Mouse (Mus musculus) kidney, embryonic 15.5 days (tissue): ENCODE results near the gene Abcc4. TPM values are rescaled to one million over a fixed set of nuclear protein-coding genes. Genes with fewer than 3 reads are reported as not detected.
A peak's percentile ranks its signal among the peaks of the same experiment; 100 is the strongest.

Source experiments
- ATAC-seq: fragments of 200-750 bp; cut with Nextera tagmentation; replicated peaks from 2 replicates; pipeline ENCODE4 v1.8.0; 2017; ENCODE audit warnings: moderate TSS enrichment; ENCODE audit not compliant: low FRiP score
- H3K27ac ChIP-seq: fragments of 300-500 bp; sonication (generic); 2 replicates; pipeline ENCODE4 v1.5.1; 2015; ENCODE audit warnings: mild to moderate bottlenecking, inconsistent platforms
- H3K27me3 ChIP-seq: fragments of 300-500 bp; sonication (generic); 2 replicates; pipeline ENCODE4 v1.6.1; 2015; ENCODE audit warnings: inconsistent platforms
- H3K36me3 ChIP-seq: fragments of 300-500 bp; sonication (generic); 2 replicates; pipeline ENCODE4 v1.6.1; 2015; ENCODE audit warnings: inconsistent platforms
- H3K4me1 ChIP-seq: fragments of 300-500 bp; sonication (generic); 2 replicates; pipeline ENCODE4 v1.6.1; 2015; ENCODE audit warnings: inconsistent platforms
- H3K4me2 ChIP-seq: fragments of 300-500 bp; sonication (generic); 2 replicates; pipeline ENCODE4 v1.6.1; 2015; ENCODE audit warnings: moderate library complexity, mild to moderate bottlenecking, inconsistent platforms
- H3K4me3 ChIP-seq: fragments of 300-500 bp; sonication (generic); replicated peaks from 2 replicates; pipeline ENCODE4 v1.5.1; 2015; ENCODE audit warnings: mild to moderate bottlenecking, inconsistent platforms
- H3K9ac ChIP-seq: fragments of 300-500 bp; sonication (generic); 2 replicates; pipeline ENCODE4 v1.6.1; 2015; ENCODE audit warnings: mild to moderate bottlenecking, inconsistent platforms
- H3K9me3 ChIP-seq: fragments of 300-500 bp; sonication (generic); replicated peaks from 2 replicates; pipeline ENCODE4 v1.6.1; 2016; ENCODE audit warnings: inconsistent platforms
- WGBS: fragments of 180-500 bp; shearing (Covaris S2); methylation state at CpG from one replicate; pipeline ENCODE4 v1.1.7; 2015; ENCODE audit warnings: mixed read lengths; 5-methylcytosine and 5-hydroxymethylcytosine counted together
- polyA plus RNA-seq: library from polyadenylated mRNA; unstranded; fragments of >200 nt; fragmentation: Nextera tagmentation; extraction: Ambion mirVana; gene quantifications from 2 replicates; pipeline ENCODE4 v1.2.1, GENCODE M21; 2015

Gene Abcc4
- polyA plus RNA-seq, 1 experiment from 2014 or later = 7.3 TPM

GRCm38 (mm10) chr14:118708126-118708525 lies 2.1 kb upstream of the Abcc4 start:
- Histone ChIP-seq H3K9ac (no peak overlapping the region), H3K9me3 (no peaks in the 10 kb centered on the region), H3K4me3 (no peak overlapping the region), H3K27me3 (peaks cover 34% of the 10 kb centered on the region), H3K36me3 (no peaks in the 10 kb centered on the region), H3K4me2 (no peak overlapping the region), H3K27ac (no peak overlapping the region), H3K4me1 (peaks cover 36% of the 10 kb centered on the region)
- WGBS = 78% methylated on average over 5 of the region's 5 CpGs
- ATAC-seq = no peak

GRCm38 (mm10) chr14:118706962-118707361 lies 943 bp upstream of the Abcc4 start:
- peak overlapping the region; percentile 69 for H3K4me3 ChIP-seq

GRCm38 (mm10) chr14:118705465-118705807 lies 583 bp downstream of the Abcc4 start:
- Histone ChIP-seq H3K27me3 (peaks cover 36% of the 10 kb centered on the region), H3K36me3 (no peaks in the 10 kb centered on the region), H3K27ac (peak overlapping the region; percentile 66; the same call in 1 of the 2 replicates), H3K4me2 (peak overlapping the region; percentile 98), H3K4me3 (peak overlapping the region; percentile 69), H3K9ac (peak overlapping the region; percentile 54), H3K9me3 (no peaks in the 10 kb centered on the region), H3K4me1 (peaks cover 32% of the 10 kb centered on the region)
- WGBS = under 1% methylated on average over 10 of the region's 10 CpGs
- peak; percentile 1; the same call in 1 of the 2 replicates for ATAC-seq

More at GRCm38 (mm10) chr14:118706962-118707361, 943 bp upstream of the Abcc4 start:
- Histone ChIP-seq H3K27me3 (peaks cover 36% of the 10 kb centered on the region), H3K9me3 (no peaks in the 10 kb centered on the region), H3K4me2 (peak overlapping the region; percentile 98), H3K27ac (no peak overlapping the region), H3K36me3 (no peaks in the 10 kb centered on the region), H3K4me1 (peaks cover 32% of the 10 kb centered on the region), H3K9ac (no peak overlapping the region)
- 86% methylated on average over 11 of the region's 11 CpGs for WGBS
- ATAC-seq = no peak

GRCm38 (mm10) chr14:118703363-118703762 lies 2.7 kb downstream of the Abcc4 start:
- Histone ChIP-seq H3K27ac (no peak overlapping the region), H3K4me1 (peaks cover 42% of the 10 kb centered on the region), H3K36me3 (no peaks in the 10 kb centered on the region), H3K27me3 (peaks cover 31% of the 10 kb centered on the region), H3K9me3 (no peaks in the 10 kb centered on the region), H3K9ac (no peak overlapping the region), H3K4me2 (no peak overlapping the region), H3K4me3 (no peak overlapping the region)
- no peak for ATAC-seq
- WGBS = 68% methylated on average over 9 of the region's 9 CpGs

GRCm38 (mm10) chr14:118701991-118702608 lies 3.9 kb downstream of the Abcc4 start:
- ATAC-seq = no peak

GRCm38 (mm10) chr14:118700576-118700975 lies 5.4 kb downstream of the Abcc4 start:
- no peaks in the 10 kb centered on the region for H3K9me3 ChIP-seq
- H3K9ac ChIP-seq = no peak overlapping the region
- peaks cover 6% of the 10 kb centered on the region; the same call in 1 of the 2 replicates for H3K36me3 ChIP-seq
- H3K27ac ChIP-seq = no peak overlapping the region
- H3K4me3 ChIP-seq = no peak overlapping the region
- WGBS = 54% methylated on average over 7 of the region's 7 CpGs
- H3K27me3 ChIP-seq = peaks cover 16% of the 10 kb centered on the region
- no peak overlapping the region for H3K4me2 ChIP-seq
- ATAC-seq = no peak
- H3K4me1 ChIP-seq = peaks cover 34% of the 10 kb centered on the region

More at GRCm38 (mm10) chr14:118701991-118702608, 3.9 kb downstream of the Abcc4 start:
- H3K27ac ChIP-seq = no peak overlapping the region
- peaks cover 27% of the 10 kb centered on the region for H3K27me3 ChIP-seq
- H3K4me2 ChIP-seq = no peak overlapping the region
- H3K4me1 ChIP-seq = peaks cover 45% of the 10 kb centered on the region
- no peaks in the 10 kb centered on the region for H3K36me3 ChIP-seq
- H3K9ac ChIP-seq = no peak overlapping the region
- no peaks in the 10 kb centered on the region for H3K9me3 ChIP-seq
- no peak overlapping the region for H3K4me3 ChIP-seq
- WGBS = 62% methylated on average over 7 of the region's 7 CpGs

- Histone ChIP-seq H3K4me2 (peak overlapping the region; percentile 45; the same call in 1 of the 2 replicates), H3K4me3 (no peak overlapping the region), H3K27ac (no peak overlapping the region), H3K9ac (no peak overlapping the region), H3K9me3 (no peaks in the 10 kb centered on the region), H3K36me3 (peaks cover 6% of the 10 kb centered on the region; the same call in 1 of the 2 replicates), H3K4me1 (peaks cover 31% of the 10 kb centered on the region), H3K27me3 (peaks cover 15% of the 10 kb centered on the region)
- no peak for ATAC-seq
- WGBS = 33% methylated on average over 5 of the region's 5 CpGs
Measured at GRCm38 (mm10) chr14:118699963-118700362, 6.1 kb downstream of the Abcc4 start.

GRCm38 (mm10) chr14:118699508-118699907 lies 6.5 kb downstream of the Abcc4 start:
- WGBS = 30% methylated on average over 10 of the region's 10 CpGs
- H3K4me2 ChIP-seq = peak overlapping the region; percentile 45

GRCm38 (mm10) chr14:118696556-118697289 lies 9.3 kb downstream of the Abcc4 start:
- Histone ChIP-seq H3K9ac (no peak overlapping the region), H3K4me1 (peaks cover 44% of the 10 kb centered on the region), H3K27ac (no peak overlapping the region), H3K9me3 (no peaks in the 10 kb centered on the region), H3K36me3 (peaks cover 6% of the 10 kb centered on the region; the same call in 1 of the 2 replicates), H3K4me3 (no peak overlapping the region), H3K27me3 (no peaks in the 10 kb centered on the region), H3K4me2 (no peak overlapping the region)
- WGBS = 96% methylated on average over 16 of the region's 16 CpGs
- ATAC-seq = no peak

More at GRCm38 (mm10) chr14:118699508-118699907, 6.5 kb downstream of the Abcc4 start:
- H3K27me3 ChIP-seq = peaks cover 10% of the 10 kb centered on the region
- peaks cover 6% of the 10 kb centered on the region; the same call in 1 of the 2 replicates for H3K36me3 ChIP-seq
- H3K9me3 ChIP-seq = no peaks in the 10 kb centered on the region
- 0 out of 2 replicates have a peak overlapping the region, but pooled peaks have one; percentile 7 for H3K4me3 ChIP-seq
- H3K4me1 ChIP-seq = peaks cover 27% of the 10 kb centered on the region
- H3K9ac ChIP-seq = no peak overlapping the region
- ATAC-seq = no peak
- H3K27ac ChIP-seq = no peak overlapping the region

- Histone ChIP-seq H3K9ac (no peak overlapping the region), H3K27ac (no peak overlapping the region), H3K27me3 (no peaks in the 10 kb centered on the region), H3K9me3 (no peaks in the 10 kb centered on the region), H3K4me2 (no peak overlapping the region), H3K4me1 (peaks cover 52% of the 10 kb centered on the region), H3K36me3 (peaks cover 6% of the 10 kb centered on the region; the same call in 1 of the 2 replicates), H3K4me3 (no peak overlapping the region)
- no peak for ATAC-seq
- WGBS = 87% methylated on average over 11 of the region's 11 CpGs
Measured at GRCm38 (mm10) chr14:118695866-118696265, 10.2 kb downstream of the Abcc4 start.

- Histone ChIP-seq H3K9ac (no peak overlapping the region), H3K4me2 (no peak overlapping the region), H3K9me3 (no peaks in the 10 kb centered on the region), H3K4me1 (peaks cover 50% of the 10 kb centered on the region), H3K36me3 (peaks cover 6% of the 10 kb centered on the region; the same call in 1 of the 2 replicates), H3K27ac (no peak overlapping the region), H3K4me3 (no peak overlapping the region), H3K27me3 (no peaks in the 10 kb centered on the region)
- ATAC-seq = no peak; the same call in 1 of the 2 replicates
- WGBS = 55% methylated on average over 7 of the region's 7 CpGs
Measured at GRCm38 (mm10) chr14:118694321-118694720, 11.7 kb downstream of the Abcc4 start.

GRCm38 (mm10) chr14:118691910-118692309 lies 14.1 kb downstream of the Abcc4 start:
- Histone ChIP-seq H3K4me3 (no peak overlapping the region), H3K9ac (no peak overlapping the region), H3K36me3 (peaks cover 6% of the 10 kb centered on the region; the same call in 1 of the 2 replicates), H3K9me3 (no peaks in the 10 kb centered on the region), H3K4me2 (no peak overlapping the region), H3K4me1 (peaks cover 50% of the 10 kb centered on the region), H3K27me3 (no peaks in the 10 kb centered on the region), H3K27ac (peak overlapping the region; percentile 18; the same call in 1 of the 2 replicates)
- WGBS = 66% methylated on average over 6 of the region's 6 CpGs
- ATAC-seq = no peak
